Mouse (Mus musculus) erythroblast, embryonic 14.5 days (primary cell): ENCODE data around the gene Myo18a. TPM values are rescaled to one million over a fixed set of nuclear protein-coding genes. Genes with fewer than 3 reads are reported as not detected.

Source experiments
- H3K27me3 ChIP-seq: 2 replicates; pipeline ENCODE4 v1.6.1; 2012; ENCODE audit warnings: inconsistent platforms; ENCODE audit not compliant: control insufficient read depth
- H3K36me3 ChIP-seq: 2 replicates; pipeline ENCODE4 v1.6.1; 2012; ENCODE audit warnings: mild to moderate bottlenecking, inconsistent platforms; ENCODE audit not compliant: control insufficient read depth
- H3K4me1 ChIP-seq: 2 replicates; pipeline ENCODE4 v1.6.1; 2012; ENCODE audit warnings: inconsistent platforms; ENCODE audit not compliant: control insufficient read depth
- H3K4me3 ChIP-seq: replicated peaks from 2 replicates; pipeline ENCODE3; 2012; ENCODE audit warnings: moderate library complexity, mild to moderate bottlenecking, inconsistent platforms
- H3K9me3 ChIP-seq: 2 replicates; pipeline ENCODE4 v1.6.1; 2012; ENCODE audit warnings: low read length, inconsistent platforms, mixed read lengths; ENCODE audit not compliant: control insufficient read depth
- GATA1 ChIP-seq: IDR thresholded peaks from 2 replicates; pipeline ENCODE4 v1.6.1; 2012; ENCODE audit warnings: low read length, inconsistent platforms, mixed read lengths
- TAL1 ChIP-seq: IDR thresholded peaks from 3 replicates; pipeline ENCODE4 v1.6.1; 2012; ENCODE audit warnings: low read length, inconsistent platforms, mixed read lengths
- polyA plus RNA-seq: library from polyadenylated mRNA; stranded (reverse); fragments of >175 nt; gene quantifications from 2 replicates; pipeline ENCODE4 v1.2.3, GENCODE M21; 2012

The Myo18a gene
- polyA plus RNA-seq, 1 experiment: 5.1 TPM

DNA sequence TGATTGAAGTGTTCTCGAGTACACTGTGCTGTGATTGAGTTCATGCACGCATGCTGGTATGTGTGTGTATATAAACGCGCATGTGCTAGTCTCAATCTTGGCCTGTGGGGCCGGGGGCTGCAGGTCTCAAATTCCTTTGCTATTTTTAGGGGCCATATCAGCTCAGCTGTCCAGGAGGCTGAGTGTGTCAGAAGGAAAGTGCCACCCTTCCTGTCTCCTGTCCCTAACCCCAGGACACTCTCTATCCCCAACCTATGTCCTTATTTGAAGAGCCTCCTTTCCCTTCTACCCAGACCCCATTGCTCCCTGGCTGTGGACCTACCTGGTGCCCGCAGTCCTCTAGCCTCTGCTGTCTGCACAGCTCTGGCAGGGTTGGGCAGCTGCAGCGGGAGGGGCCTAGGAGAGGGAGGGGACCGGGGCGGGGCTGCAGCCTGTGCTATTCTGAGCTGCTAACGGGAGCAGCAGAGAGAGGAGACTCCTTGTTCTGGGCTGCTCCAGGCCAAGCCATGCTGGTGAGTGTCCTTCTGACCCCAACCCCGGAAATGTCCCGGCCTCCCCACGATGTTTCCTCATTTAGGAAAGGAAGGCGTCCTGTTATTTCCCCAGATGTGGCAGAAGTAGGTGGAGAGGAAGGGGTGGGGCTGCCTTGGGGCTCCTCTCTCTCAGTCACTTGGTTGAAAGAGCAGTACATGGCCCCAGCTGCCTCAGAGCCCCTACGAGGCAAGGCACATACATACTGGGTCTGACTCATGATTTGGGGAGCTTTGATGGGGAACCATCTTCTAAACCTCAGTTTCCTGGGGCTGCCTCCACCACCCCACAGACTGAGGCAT is 38.0 kb downstream of the Myo18a start:
- H3K4me1 ChIP-seq: peaks cover 35% of the 10 kb centered on the region
- no peaks in the 10 kb centered on the region for H3K9me3 ChIP-seq
- H3K4me3 ChIP-seq: peak overlapping the region; percentile 45
- no peak for TF ChIP-seq GATA1
- TF ChIP-seq TAL1: no peak
- H3K27me3 ChIP-seq: no peaks in the 10 kb centered on the region
- peaks cover 23% of the 10 kb centered on the region for H3K36me3 ChIP-seq

DNA sequence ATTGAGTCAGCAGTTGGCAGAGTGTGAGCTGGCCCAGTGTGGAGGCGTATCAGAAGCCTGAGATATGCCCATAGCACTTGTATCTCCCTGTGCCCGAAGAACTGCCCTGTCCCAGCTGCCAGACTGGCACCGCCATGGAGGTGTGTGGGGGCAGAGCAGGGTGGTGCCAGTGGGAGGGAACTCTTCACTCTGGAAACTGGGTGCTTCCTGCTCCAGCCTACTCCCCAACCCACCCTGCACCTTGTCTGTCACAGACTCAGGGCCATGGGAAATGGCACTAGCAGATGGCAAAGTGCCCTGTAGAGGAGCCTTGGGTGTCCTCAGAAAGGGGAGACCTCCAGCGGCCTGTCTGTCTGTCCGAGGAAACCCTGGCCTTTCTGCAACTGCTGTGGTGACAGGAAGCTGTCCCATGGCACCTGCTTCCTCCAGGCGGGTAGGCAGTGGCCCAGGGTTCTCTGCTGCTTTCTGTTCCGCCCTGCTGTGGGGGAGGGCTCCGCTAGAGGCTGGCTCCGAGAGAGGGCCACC is 39.4 kb downstream of the Myo18a start:
- H3K4me1 ChIP-seq: peaks cover 36% of the 10 kb centered on the region
- no peak overlapping the region for H3K4me3 ChIP-seq
- no peaks in the 10 kb centered on the region for H3K9me3 ChIP-seq
- H3K27me3 ChIP-seq: no peaks in the 10 kb centered on the region
- peaks cover 21% of the 10 kb centered on the region for H3K36me3 ChIP-seq
- no peak for TF ChIP-seq GATA1
- no peak for TF ChIP-seq TAL1

DNA sequence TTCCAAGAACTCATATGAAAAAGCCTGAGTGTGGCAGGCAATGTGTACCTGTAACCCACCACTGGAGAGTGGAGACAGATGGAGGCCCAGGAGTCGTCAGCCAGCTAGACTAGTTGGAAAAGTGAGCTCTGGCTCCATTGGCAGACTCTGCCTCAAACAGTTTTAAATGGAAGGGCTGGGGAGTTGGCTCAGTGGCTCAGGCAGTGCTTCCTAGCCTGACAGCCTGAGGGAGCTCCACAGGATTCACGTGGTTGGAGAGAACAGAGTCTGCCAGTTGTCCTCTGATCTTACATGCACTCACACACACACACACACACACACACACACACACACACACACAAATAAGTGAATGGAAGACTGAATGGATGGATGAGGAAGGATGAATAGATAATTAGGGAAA is 43.2 kb downstream of the Myo18a start:
- peaks cover 45% of the 10 kb centered on the region for H3K4me1 ChIP-seq

DNA sequence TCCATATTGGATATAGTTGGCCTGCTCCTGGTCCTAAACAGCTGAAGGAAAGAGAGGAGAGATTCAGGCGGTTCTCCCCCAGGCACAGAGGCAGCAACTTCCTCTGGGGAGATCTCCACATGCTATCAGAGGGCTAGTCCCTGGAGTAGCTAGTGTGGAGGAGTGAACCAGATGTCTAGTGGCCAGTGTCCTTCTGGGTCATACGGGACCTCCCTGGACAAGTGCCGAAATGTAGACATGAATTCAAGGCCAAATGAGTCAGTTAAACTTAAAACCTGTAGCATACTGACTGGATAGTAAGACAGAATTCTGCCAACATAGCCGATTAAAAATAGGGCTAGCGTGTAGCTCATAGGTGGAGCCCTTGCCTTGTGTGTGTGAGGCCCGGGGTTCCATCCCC is 43.8 kb downstream of the Myo18a start:
- H3K27me3 ChIP-seq: no peaks in the 10 kb centered on the region
- no peak for TF ChIP-seq TAL1
- TF ChIP-seq GATA1: no peak
- peaks cover 38% of the 10 kb centered on the region for H3K4me1 ChIP-seq
- peaks cover 39% of the 10 kb centered on the region for H3K36me3 ChIP-seq
- no peak overlapping the region for H3K4me3 ChIP-seq
- no peaks in the 10 kb centered on the region for H3K9me3 ChIP-seq

More for the DNA sequence above, 43.2 kb downstream of the Myo18a start:
- Histone ChIP-seq H3K27me3 (no peaks in the 10 kb centered on the region), H3K9me3 (no peaks in the 10 kb centered on the region), H3K4me3 (no peak overlapping the region), H3K36me3 (peaks cover 32% of the 10 kb centered on the region)
- TF ChIP-seq GATA1 (no peak), TAL1 (no peak)

DNA sequence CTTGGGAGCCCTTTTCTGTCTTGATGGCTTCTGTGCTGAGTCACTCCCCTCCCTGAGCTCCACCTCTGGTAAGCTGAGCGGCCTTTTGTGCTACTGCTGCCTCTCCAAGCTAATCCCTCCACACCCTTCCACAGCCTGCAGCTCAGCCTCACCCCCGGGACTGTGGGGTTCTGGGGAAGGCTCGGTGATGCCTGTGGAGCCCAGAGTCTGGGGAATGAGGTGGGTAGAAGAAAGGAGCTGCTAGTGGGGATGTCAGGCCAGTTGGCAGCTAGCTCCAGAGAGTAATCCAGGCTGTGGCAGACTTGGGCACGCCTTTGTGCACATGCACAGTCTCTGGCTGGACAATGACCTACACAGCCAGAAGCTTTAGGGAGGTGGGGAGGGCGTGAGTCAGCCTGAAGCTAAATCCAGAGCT is 45.0 kb downstream of the Myo18a start:
- H3K4me3 ChIP-seq: no peak overlapping the region
- H3K27me3 ChIP-seq: no peaks in the 10 kb centered on the region
- peaks cover 28% of the 10 kb centered on the region for H3K4me1 ChIP-seq
- TF ChIP-seq TAL1: no peak
- no peak for TF ChIP-seq GATA1
- no peaks in the 10 kb centered on the region for H3K9me3 ChIP-seq
- peaks cover 41% of the 10 kb centered on the region for H3K36me3 ChIP-seq

DNA sequence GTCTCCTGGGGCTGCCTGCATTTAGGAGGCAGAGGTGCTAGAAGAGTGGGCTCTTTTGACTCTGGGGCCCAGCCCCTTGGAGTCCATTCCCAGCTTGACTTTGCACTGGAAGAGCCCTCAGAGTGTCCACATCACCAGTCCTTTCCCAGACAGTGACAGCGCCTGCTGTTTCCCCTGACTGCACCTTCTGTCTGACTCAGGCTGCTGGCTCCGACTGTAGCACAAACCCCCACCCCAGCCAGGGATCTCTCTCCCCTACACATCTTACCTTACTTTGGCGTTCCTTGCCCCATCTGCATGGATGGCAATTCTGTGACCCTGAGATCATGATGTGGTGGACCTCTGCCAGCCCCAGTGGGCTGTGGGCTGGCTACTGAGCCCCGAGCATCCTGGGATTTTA is 46.2 kb downstream of the Myo18a start:
- TF ChIP-seq TAL1 (no peak), GATA1 (no peak)
- Histone ChIP-seq H3K9me3 (no peaks in the 10 kb centered on the region), H3K4me1 (peaks cover 28% of the 10 kb centered on the region), H3K36me3 (peaks cover 43% of the 10 kb centered on the region), H3K27me3 (no peaks in the 10 kb centered on the region), H3K4me3 (no peak overlapping the region)

DNA sequence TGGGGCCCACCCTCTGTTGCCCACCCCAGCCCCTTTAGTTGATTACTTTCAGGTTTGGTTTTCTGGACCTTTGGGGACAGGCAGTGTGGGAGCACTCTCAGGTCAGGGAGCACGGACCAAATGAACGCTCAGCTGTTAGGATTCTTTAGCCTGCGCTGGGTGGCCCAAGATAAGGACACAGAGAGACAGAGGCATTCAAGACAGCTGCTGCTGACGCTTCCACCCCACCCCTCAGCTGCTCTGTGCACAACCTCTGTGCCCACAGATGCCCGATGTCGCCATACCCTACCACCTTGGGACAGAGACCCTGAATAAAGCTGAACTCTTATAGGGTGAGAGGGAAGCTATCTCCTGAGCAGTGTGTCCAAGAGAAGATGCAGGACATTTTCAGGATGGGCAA is 47.0 kb downstream of the Myo18a start:
- H3K9me3 ChIP-seq: no peaks in the 10 kb centered on the region
- H3K4me1 ChIP-seq: peaks cover 25% of the 10 kb centered on the region
- no peak overlapping the region for H3K4me3 ChIP-seq
- no peaks in the 10 kb centered on the region for H3K27me3 ChIP-seq
- TF ChIP-seq GATA1 (no peak), TAL1 (no peak)
- H3K36me3 ChIP-seq: peaks cover 48% of the 10 kb centered on the region

DNA sequence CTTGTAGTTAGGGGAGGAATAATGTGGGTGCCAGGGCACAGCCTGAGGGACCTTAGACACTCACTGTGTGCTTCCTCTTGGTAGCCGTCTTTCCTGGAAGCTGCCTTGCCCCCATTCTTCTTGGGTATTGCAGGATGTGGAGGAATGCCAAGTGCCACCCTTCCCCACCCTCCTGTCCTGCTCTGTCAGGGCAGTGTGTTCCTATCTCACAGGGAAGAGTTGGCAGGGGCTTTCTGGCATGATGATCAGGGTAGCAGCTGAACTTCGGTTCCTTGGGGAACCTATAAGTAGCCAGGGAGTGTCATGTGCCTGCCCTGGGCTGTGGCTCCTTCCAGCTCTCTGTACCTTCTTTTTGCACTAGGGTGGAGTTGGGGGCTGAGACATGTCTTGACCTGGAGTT is 50.9 kb downstream of the Myo18a start:
- H3K27me3 ChIP-seq: no peaks in the 10 kb centered on the region
- H3K36me3 ChIP-seq: peaks cover 77% of the 10 kb centered on the region
- no peak overlapping the region for H3K4me3 ChIP-seq
- no peaks in the 10 kb centered on the region for H3K9me3 ChIP-seq
- peaks cover 11% of the 10 kb centered on the region for H3K4me1 ChIP-seq
- no peak for TF ChIP-seq GATA1
- TF ChIP-seq TAL1: no peak

DNA sequence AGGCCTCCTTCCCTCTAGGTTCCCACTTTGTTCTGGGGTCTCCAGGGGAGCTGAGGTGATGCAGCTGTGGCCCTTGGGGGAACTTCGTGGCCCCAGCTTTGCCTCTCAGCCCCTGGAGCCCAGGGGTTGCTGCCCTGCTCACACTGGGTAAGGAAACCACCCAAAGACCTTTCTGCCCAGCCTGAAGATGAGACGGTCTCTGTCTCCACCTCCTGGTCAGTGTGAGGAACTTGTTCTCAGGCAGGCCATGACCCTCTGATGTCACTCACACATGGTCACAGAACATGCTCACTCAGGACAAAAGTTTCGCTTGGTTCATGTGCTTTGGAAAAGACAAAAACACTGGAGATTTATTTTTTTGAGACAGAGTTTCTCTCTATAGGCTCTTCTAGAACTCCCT is 53.0 kb downstream of the Myo18a start:
- Histone ChIP-seq H3K4me3 (no peak overlapping the region), H3K27me3 (no peaks in the 10 kb centered on the region), H3K4me1 (no peaks in the 10 kb centered on the region; the same call in 1 of the 2 replicates), H3K36me3 (peaks cover 82% of the 10 kb centered on the region), H3K9me3 (no peaks in the 10 kb centered on the region)
- no peak for TF ChIP-seq TAL1
- TF ChIP-seq GATA1: no peak

DNA sequence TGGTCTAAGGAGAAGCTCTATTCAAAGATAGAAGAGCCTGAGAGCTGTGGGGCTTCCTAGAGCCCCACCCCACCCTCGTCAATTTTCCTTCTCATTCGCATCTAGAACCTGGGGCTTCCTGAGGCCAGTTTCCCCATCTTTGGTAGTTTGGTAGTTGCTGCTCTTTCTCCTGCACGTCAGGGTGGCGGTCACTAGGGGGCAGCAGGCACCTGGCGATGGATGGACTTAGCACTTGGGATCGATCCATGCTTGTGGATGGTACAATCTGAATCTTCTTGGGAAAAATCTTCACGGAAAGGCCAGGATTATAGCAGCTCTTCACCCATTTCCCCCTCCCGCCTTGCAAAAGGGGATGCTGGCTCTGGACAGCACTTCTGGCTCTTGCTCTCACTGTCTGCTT is 58.6 kb downstream of the Myo18a start:
- no peak for TF ChIP-seq TAL1
- no peak for TF ChIP-seq GATA1
- H3K27me3 ChIP-seq: no peaks in the 10 kb centered on the region
- no peaks in the 10 kb centered on the region for H3K4me1 ChIP-seq
- no peaks in the 10 kb centered on the region for H3K9me3 ChIP-seq
- H3K4me3 ChIP-seq: no peak overlapping the region
- H3K36me3 ChIP-seq: peaks cover 98% of the 10 kb centered on the region
